Mouse (Mus musculus): ENCODE data around the gene Elp4. TPM values are rescaled to one million over a fixed set of nuclear protein-coding genes. Genes with fewer than 3 reads are reported as not detected.
A peak's percentile ranks its signal among the peaks of the same experiment; 100 is the strongest.

The Elp4 gene
- polyA plus RNA-seq, 1 experiment from 2014 or later = 39.1 TPM

DNA sequence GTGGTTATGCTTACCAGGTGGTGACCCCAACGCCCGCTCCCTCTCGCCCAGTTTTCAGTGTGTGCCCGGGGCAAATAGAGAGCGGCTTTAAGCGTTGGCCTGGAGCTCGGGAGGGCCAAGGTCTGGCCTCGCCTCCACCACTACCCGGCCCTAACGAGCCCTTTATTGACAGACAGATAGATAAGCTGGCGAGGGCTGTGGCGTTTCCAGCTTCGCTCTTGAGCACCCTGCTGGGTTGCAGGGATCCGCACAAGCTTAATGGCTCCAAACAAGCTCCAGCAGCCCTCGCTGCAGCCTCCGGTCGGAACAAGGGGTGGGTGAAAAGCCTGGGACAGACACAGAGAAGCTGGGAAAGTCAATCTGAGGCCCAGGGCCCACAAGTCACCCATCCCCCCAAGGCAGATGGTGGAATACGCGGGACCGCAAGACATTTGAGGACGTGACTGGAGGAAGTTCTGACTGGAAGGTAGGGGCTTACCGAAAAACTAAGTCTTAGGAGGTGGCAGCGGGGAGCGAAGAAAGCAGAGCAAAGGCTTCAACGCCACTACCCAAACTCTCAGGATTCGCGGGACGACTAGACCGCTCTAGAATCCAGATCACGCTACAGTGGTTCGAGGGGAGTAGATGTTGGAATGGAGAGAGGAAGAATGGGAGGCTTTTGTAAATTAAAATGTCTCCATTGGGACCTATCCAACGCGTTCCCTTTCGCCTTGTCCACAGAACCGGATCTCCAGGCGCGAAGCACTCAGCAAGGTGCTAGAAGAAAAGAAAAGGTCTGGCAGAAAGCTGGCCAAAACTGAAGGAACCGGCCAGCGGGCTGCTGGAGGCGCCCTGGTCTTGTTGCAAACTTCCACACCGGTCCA lies 237.4 kb downstream of the Elp4 start:
- Histone ChIP-seq H3K9me3 (ENCODE audit: low read depth, low read length) (no peaks in the 10 kb centered on the region), H3K4me1 (ENCODE audit: insufficient read depth) (no peaks in the 10 kb centered on the region), H3K4me3 (ENCODE audit: low read depth, low read length) (no peak overlapping the region), H3K27ac (ENCODE audit: low read depth) (no peak overlapping the region), H3K4me2 (no peak overlapping the region), H3K36me3 (ENCODE audit: insufficient read depth) (no peaks in the 10 kb centered on the region), H3K9ac (no peak overlapping the region), H3K27me3 (ENCODE audit: insufficient read depth, low read length) (peaks cover 100% of the 10 kb centered on the region)
- DNase-seq (peak; percentile 5), ATAC-seq (ENCODE audit: insufficient read depth) (no peak)
- TF ChIP-seq CTCF (IDR thresholded peaks at IDR 0.05; ENCODE audit: low read depth) = no peak
- WGBS = 1% methylated on average over 41 of the region's 41 CpGs

- 3% methylated on average over 6 of the region's 6 CpGs for WGBS
- Histone ChIP-seq H3K27me3 (ENCODE audit: insufficient read depth, low read length) (peaks cover 100% of the 10 kb centered on the region), H3K4me3 (ENCODE audit: low read depth, low read length) (no peak overlapping the region), H3K27ac (ENCODE audit: low read depth) (no peak overlapping the region), H3K36me3 (ENCODE audit: insufficient read depth) (no peaks in the 10 kb centered on the region), H3K9me3 (ENCODE audit: low read depth, low read length) (no peaks in the 10 kb centered on the region), H3K4me2 (no peak overlapping the region), H3K4me1 (ENCODE audit: insufficient read depth) (no peaks in the 10 kb centered on the region), H3K9ac (no peak overlapping the region)
- no peak for TF ChIP-seq CTCF (IDR thresholded peaks at IDR 0.05; ENCODE audit: low read depth)
- no peak for DNase-seq
- ATAC-seq (ENCODE audit: insufficient read depth) = no peak
These were observed 238.0 kb downstream of the Elp4 start for GRCm38 (mm10) chr2:105666331-105666730.

DNA sequence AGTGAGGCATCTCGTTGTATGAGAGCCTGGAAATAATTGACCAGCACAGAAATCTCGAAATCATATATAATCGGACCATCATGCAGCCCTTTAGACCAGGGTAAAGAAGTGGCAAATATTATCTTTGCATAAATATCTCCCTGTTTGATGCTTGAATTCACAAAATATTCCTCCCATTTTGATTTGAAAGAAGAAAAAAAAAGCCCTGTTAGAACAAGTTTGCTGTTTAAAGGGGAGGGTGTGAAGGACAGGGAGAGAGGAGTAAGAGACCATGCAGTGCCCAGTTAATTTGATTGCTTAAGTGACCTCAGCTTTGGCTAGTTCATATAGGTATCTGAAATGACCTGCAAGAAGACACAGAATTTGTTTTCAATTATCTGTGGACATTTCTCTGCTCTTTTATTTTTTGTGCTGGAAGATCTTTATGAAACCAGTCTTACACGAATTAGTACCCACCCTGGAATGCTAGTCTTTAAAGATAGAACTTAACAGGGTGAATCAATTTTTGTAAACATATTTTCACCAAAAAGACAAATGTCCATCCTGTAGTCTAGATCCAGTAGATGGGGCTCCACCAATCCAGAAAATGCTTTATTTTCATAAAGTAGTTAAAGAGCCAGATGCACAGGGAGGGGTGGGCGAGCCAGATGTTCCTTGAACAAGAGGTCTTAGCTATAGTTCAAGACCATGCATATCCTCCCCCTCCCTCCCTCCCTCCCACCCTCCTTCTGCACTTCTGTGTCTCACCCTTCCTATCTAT lies 238.7 kb downstream of the Elp4 start:
- no peaks in the 10 kb centered on the region for H3K9me3 ChIP-seq (ENCODE audit: low read depth, low read length)
- TF ChIP-seq CTCF (IDR thresholded peaks at IDR 0.05; ENCODE audit: low read depth) = no peak
- H3K4me2 ChIP-seq = no peak overlapping the region
- no peak overlapping the region for H3K9ac ChIP-seq
- H3K4me1 ChIP-seq (ENCODE audit: insufficient read depth) = no peaks in the 10 kb centered on the region
- H3K27me3 ChIP-seq (ENCODE audit: insufficient read depth, low read length) = peaks cover 100% of the 10 kb centered on the region
- WGBS = 10% methylated on average over 5 of the region's 5 CpGs
- no peak overlapping the region for H3K27ac ChIP-seq (ENCODE audit: low read depth)
- H3K4me3 ChIP-seq (ENCODE audit: low read depth, low read length) = no peak overlapping the region
- DNase-seq = no peak
- no peak for ATAC-seq (ENCODE audit: insufficient read depth)
- H3K36me3 ChIP-seq (ENCODE audit: insufficient read depth) = no peaks in the 10 kb centered on the region

DNA sequence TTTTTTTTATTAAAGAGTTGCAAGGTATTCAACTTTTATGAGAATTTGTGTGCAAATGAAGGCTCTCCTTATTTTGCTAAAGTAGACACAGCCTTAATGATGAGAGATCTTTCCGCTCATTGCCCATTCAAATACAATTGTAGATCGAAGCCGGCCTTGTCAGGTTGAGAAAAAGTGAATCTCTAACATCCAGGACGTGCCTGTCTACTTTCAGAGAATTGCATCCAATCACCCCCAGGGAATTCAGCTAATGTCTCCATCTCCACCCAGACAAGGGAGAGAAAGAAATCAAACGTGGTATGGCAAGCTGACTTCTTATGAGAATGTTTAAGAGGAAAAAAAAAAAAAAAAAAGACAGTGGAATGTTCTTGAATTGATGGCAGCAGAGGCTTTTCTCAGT lies 239.4 kb downstream of the Elp4 start:
- Histone ChIP-seq H3K36me3 (ENCODE audit: insufficient read depth) (no peaks in the 10 kb centered on the region), H3K4me1 (ENCODE audit: insufficient read depth) (no peaks in the 10 kb centered on the region), H3K4me3 (ENCODE audit: low read depth, low read length) (no peak overlapping the region), H3K9ac (no peak overlapping the region), H3K27ac (ENCODE audit: low read depth) (no peak overlapping the region), H3K27me3 (ENCODE audit: insufficient read depth, low read length) (peaks cover 100% of the 10 kb centered on the region), H3K9me3 (ENCODE audit: low read depth, low read length) (no peaks in the 10 kb centered on the region), H3K4me2 (no peak overlapping the region)
- DNase-seq (no peak), ATAC-seq (ENCODE audit: insufficient read depth) (no peak)
- no peak for TF ChIP-seq CTCF (IDR thresholded peaks at IDR 0.05; ENCODE audit: low read depth)
- 10% methylated on average over 5 of the region's 5 CpGs for WGBS

DNA sequence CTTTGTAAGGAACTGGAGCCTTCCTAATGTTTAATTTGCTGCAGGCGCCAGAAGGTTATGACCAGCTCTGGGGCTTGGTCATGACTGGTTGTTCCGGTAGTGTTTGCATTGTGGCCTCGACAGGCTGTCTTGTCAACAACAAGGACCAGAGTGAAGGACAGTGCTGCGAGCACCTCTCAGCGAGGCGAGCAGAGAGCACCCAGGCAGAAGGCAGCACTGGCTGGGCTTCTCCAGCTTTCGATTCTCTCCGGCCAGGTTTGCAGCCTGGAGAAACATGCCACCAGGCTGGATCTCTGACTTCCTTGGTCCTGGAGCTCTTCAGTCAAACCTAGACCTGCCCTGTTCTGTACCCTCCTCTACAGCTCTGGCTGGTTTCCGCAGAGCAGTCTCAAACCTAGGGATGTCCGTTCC lies 241.3 kb downstream of the Elp4 start:
- Histone ChIP-seq H3K4me1 (ENCODE audit: insufficient read depth) (no peaks in the 10 kb centered on the region), H3K9ac (no peak overlapping the region), H3K27me3 (ENCODE audit: insufficient read depth, low read length) (peaks cover 100% of the 10 kb centered on the region), H3K4me3 (ENCODE audit: low read depth, low read length) (no peak overlapping the region), H3K4me2 (no peak overlapping the region), H3K9me3 (ENCODE audit: low read depth, low read length) (no peaks in the 10 kb centered on the region), H3K36me3 (ENCODE audit: insufficient read depth) (no peaks in the 10 kb centered on the region), H3K27ac (ENCODE audit: low read depth) (no peak overlapping the region)
- no peak for ATAC-seq (ENCODE audit: insufficient read depth)
- DNase-seq = no peak
- under 1% methylated on average over 10 of the region's 10 CpGs for WGBS
- TF ChIP-seq CTCF (IDR thresholded peaks at IDR 0.05; ENCODE audit: low read depth) = no peak

- ATAC-seq (ENCODE audit: insufficient read depth) (no peak), DNase-seq (no peak)
- Histone ChIP-seq H3K27ac (ENCODE audit: low read depth) (no peak overlapping the region), H3K27me3 (ENCODE audit: insufficient read depth, low read length) (peaks cover 99% of the 10 kb centered on the region), H3K4me1 (ENCODE audit: insufficient read depth) (no peaks in the 10 kb centered on the region), H3K4me2 (no peak overlapping the region), H3K9ac (no peak overlapping the region), H3K36me3 (ENCODE audit: insufficient read depth) (no peaks in the 10 kb centered on the region), H3K4me3 (ENCODE audit: low read depth, low read length) (no peak overlapping the region), H3K9me3 (ENCODE audit: low read depth, low read length) (no peaks in the 10 kb centered on the region)
- WGBS = 5% methylated on average over 7 of the region's 7 CpGs
- TF ChIP-seq CTCF (IDR thresholded peaks at IDR 0.05; ENCODE audit: low read depth) = no peak
These were observed 241.8 kb downstream of the Elp4 start for GRCm38 (mm10) chr2:105662606-105663005.

DNA sequence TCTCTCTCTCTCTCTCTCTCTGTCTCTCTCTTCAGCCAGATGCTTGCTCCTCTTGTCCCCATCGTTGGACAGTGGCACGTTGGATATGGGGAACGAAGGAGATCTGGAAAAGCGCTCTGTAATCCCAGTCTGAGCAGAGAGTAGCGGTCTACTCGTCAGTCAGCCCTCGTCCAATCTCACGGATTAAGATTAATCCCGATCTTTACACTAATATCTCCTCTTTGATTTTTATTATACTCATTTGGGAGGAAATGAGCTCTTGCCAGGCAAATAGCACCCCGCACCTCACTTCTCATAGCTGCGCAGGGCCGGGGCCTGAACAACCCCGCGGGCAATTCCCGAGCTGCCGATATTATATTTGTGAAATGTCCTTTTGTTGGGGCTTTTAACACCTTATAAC lies 242.2 kb downstream of the Elp4 start:
- Histone ChIP-seq H3K36me3 (ENCODE audit: insufficient read depth) (no peaks in the 10 kb centered on the region), H3K27me3 (ENCODE audit: insufficient read depth, low read length) (peaks cover 99% of the 10 kb centered on the region), H3K4me3 (ENCODE audit: low read depth, low read length) (no peak overlapping the region), H3K4me1 (ENCODE audit: insufficient read depth) (no peaks in the 10 kb centered on the region), H3K4me2 (no peak overlapping the region), H3K27ac (ENCODE audit: low read depth) (no peak overlapping the region), H3K9ac (no peak overlapping the region), H3K9me3 (ENCODE audit: low read depth, low read length) (no peaks in the 10 kb centered on the region)
- ATAC-seq (ENCODE audit: insufficient read depth) (no peak), DNase-seq (no peak)
- no peak for TF ChIP-seq CTCF (IDR thresholded peaks at IDR 0.05; ENCODE audit: low read depth)
- 4% methylated on average over 16 of the region's 16 CpGs for WGBS

Data from lung, embryonic 14.5 days (tissue).